Mouse (Mus musculus): Measurements from ENCODE around the gene Rere. TPM values are rescaled to one million over a fixed set of nuclear protein-coding genes. Genes with fewer than 3 reads are reported as not detected.

Rere gene
- total and polyA plus RNA-seq, 3 experiments: 19.3 to 46.4 (median 39.0) TPM

- no peak for DNase-seq
- no peaks in the 10 kb centered on the region for H3K79me2 ChIP-seq (replicated peaks; ENCODE audit: control insufficient read depth, insufficient read depth, low read length)
- TF ChIP-seq EP300 (IDR thresholded peaks at IDR 0.05; ENCODE audit: insufficient read depth, low read depth, low read length) (no peak), CTCF (IDR thresholded peaks at IDR 0.05) (peak; percentile 47), POLR2A (IDR thresholded peaks at IDR 0.05; ENCODE audit: insufficient read depth, low read depth, low read length) (no peak)
- no peaks in the 10 kb centered on the region for H3K4me1 ChIP-seq (ENCODE audit: control insufficient read depth, insufficient read depth, low read length)
- no peak overlapping the region for H3K4me3 ChIP-seq
- intact Hi-C loops (cut with DNase I): no loop called here
- H3K36me3 ChIP-seq (ENCODE audit: control insufficient read depth, insufficient read depth, low read length): no peaks in the 10 kb centered on the region
- no peak overlapping the region for H3K9ac ChIP-seq (ENCODE audit: low read depth, low read length)
- H3K27ac ChIP-seq: no peak overlapping the region
- H3K27me3 ChIP-seq (ENCODE audit: control insufficient read depth, insufficient read depth, low read length): no peaks in the 10 kb centered on the region; the same call in 1 of the 2 replicates
- WGBS: 81% methylated on average over 7 of the region's 7 CpGs
These were observed 383.3 kb downstream of the Rere start for GRCm38 (mm10) chr4:150664726-150665125.

GRCm38 (mm10) chr4:150665806-150666205 lies 384.4 kb downstream of the Rere start:
- Histone ChIP-seq H3K36me3 (ENCODE audit: control insufficient read depth, insufficient read depth, low read length) (no peaks in the 10 kb centered on the region), H3K4me1 (ENCODE audit: control insufficient read depth, insufficient read depth, low read length) (no peaks in the 10 kb centered on the region), H3K27me3 (ENCODE audit: control insufficient read depth, insufficient read depth, low read length) (no peaks in the 10 kb centered on the region; the same call in 1 of the 2 replicates), H3K9ac (ENCODE audit: low read depth, low read length) (no peak overlapping the region), H3K27ac (no peak overlapping the region), H3K79me2 (replicated peaks; ENCODE audit: control insufficient read depth, insufficient read depth, low read length) (no peaks in the 10 kb centered on the region), H3K4me3 (no peak overlapping the region)
- WGBS: 86% methylated on average over 10 of the region's 10 CpGs
- intact Hi-C loops (cut with DNase I): no loop called here
- TF ChIP-seq POLR2A (IDR thresholded peaks at IDR 0.05; ENCODE audit: insufficient read depth, low read depth, low read length): no peak
- no peak for TF ChIP-seq CTCF (IDR thresholded peaks at IDR 0.05)
- TF ChIP-seq EP300 (IDR thresholded peaks at IDR 0.05; ENCODE audit: insufficient read depth, low read depth, low read length): no peak
- DNase-seq: no peak

Other genes with a start within 250 kb of the Rere start
- 10 to 100 TPM; 34.2 to 42.4 TPM for gene Gpr157, start 194.3 kb upstream of the Rere start, total RNA-seq (2021)
- 21.8 and 29.2 TPM in 2 replicates for gene Gpr157, start 194.3 kb upstream of the Rere start, polyA plus RNA-seq (2012; rRNA removed)
- gene Slc2a5, start 162.4 kb upstream of the Rere start, total RNA-seq (2021): under 1 TPM in 1 of 2 experiments, not detected in 1; 0.09 TPM
- gene Slc2a5, start 162.4 kb upstream of the Rere start, polyA plus RNA-seq (2012; rRNA removed): 1.4 and 1.8 TPM in 2 replicates
- gene Slc2a7, start 132.7 kb upstream of the Rere start, total RNA-seq (2021): not detected
- gene Slc2a7, start 132.7 kb upstream of the Rere start, polyA plus RNA-seq (2012; rRNA removed): not detected in 2 replicates
- gene Car6, start 80.3 kb upstream of the Rere start, total RNA-seq (2021): not detected
- not detected in 2 replicates for gene Car6, start 80.3 kb upstream of the Rere start, polyA plus RNA-seq (2012; rRNA removed)
- gene Eno1, start 44.9 kb upstream of the Rere start, total RNA-seq (2021): 100 to 1,000 TPM; 111 to 113 TPM
- gene Eno1, start 44.9 kb upstream of the Rere start, polyA plus RNA-seq (2012; rRNA removed): 179 and 246 TPM in 2 replicates

Data from heart, adult 2 months (tissue).